Mouse (Mus musculus) embryonic facial prominence, embryonic 13.5 days (tissue): Measurements from ENCODE around the gene Tatdn2. TPM values are rescaled to one million over a fixed set of nuclear protein-coding genes. Genes with fewer than 3 reads are reported as not detected.

Experiments used
- ATAC-seq: fragments of 200-750 bp; cut with Nextera tagmentation; 2 replicates; pipeline ENCODE4 v1.8.0; 2017; ENCODE audit warnings: low read depth; ENCODE audit not compliant: insufficient number of reproducible peaks, insufficient read depth, low FRiP score, low TSS enrichment
- H3K27ac ChIP-seq: fragments of 300-500 bp; sonication (generic); 2 replicates; pipeline ENCODE4 v1.5.1; 2015; ENCODE audit warnings: moderate library complexity, mild to moderate bottlenecking, inconsistent platforms
- H3K27me3 ChIP-seq: fragments of 300-500 bp; sonication (generic); 2 replicates; pipeline ENCODE4 v1.6.1; 2015; ENCODE audit warnings: mild to moderate bottlenecking, inconsistent platforms
- H3K36me3 ChIP-seq: fragments of 300-500 bp; sonication (generic); 2 replicates; pipeline ENCODE4 v1.6.1; 2015; ENCODE audit warnings: mild to moderate bottlenecking, inconsistent platforms
- H3K4me1 ChIP-seq: fragments of 300-500 bp; sonication (generic); 2 replicates; pipeline ENCODE4 v1.6.1; 2015; ENCODE audit warnings: inconsistent platforms
- H3K4me2 ChIP-seq: fragments of 300-500 bp; sonication (generic); 2 replicates; pipeline ENCODE4 v1.6.1; 2015; ENCODE audit warnings: moderate library complexity, mild to moderate bottlenecking, inconsistent platforms
- H3K4me3 ChIP-seq: fragments of 300-500 bp; sonication (generic); 2 replicates; pipeline ENCODE4 v1.5.1; 2015; ENCODE audit warnings: mild to moderate bottlenecking, inconsistent platforms
- H3K9ac ChIP-seq: fragments of 300-500 bp; sonication (generic); 2 replicates; pipeline ENCODE4 v1.6.1; 2015; ENCODE audit warnings: mild to moderate bottlenecking, inconsistent platforms
- H3K9me3 ChIP-seq: fragments of 300-500 bp; sonication (generic); 2 replicates; pipeline ENCODE4 v1.6.1; 2016; ENCODE audit warnings: inconsistent platforms
- WGBS: fragments of 180-500 bp; shearing (Covaris S2); methylation state at CpG from one replicate; pipeline ENCODE4 v1.1.7; 2015; ENCODE audit warnings: mixed read lengths; 5-methylcytosine and 5-hydroxymethylcytosine counted together
- polyA plus RNA-seq: library from polyadenylated mRNA; unstranded; fragments of >200 nt; fragmentation: Nextera tagmentation; extraction: Ambion mirVana; gene quantifications from 2 replicates; pipeline ENCODE4 v1.2.1, GENCODE M21; 2015

Gene Tatdn2
- polyA plus RNA-seq, 1 experiment from 2014 or later = 0.70 TPM

- no peaks in the 10 kb centered on the region for H3K36me3 ChIP-seq
- no peaks in the 10 kb centered on the region for H3K9me3 ChIP-seq
- H3K4me2 ChIP-seq = no peak overlapping the region
- H3K27me3 ChIP-seq = no peaks in the 10 kb centered on the region
- no peak overlapping the region for H3K9ac ChIP-seq
- H3K4me1 ChIP-seq = no peaks in the 10 kb centered on the region
- ATAC-seq = no peak
- WGBS = 95% methylated on average over 9 of the region's 9 CpGs
- H3K4me3 ChIP-seq = no peak overlapping the region
- no peak overlapping the region for H3K27ac ChIP-seq
Observed at GRCm38 (mm10) chr6:113675991-113676390, 20.9 kb upstream of the Tatdn2 start.

GRCm38 (mm10) chr6:113677070-113677734, 19.6 kb upstream of the Tatdn2 start:
- H3K4me1 ChIP-seq = no peaks in the 10 kb centered on the region
- no peak overlapping the region for H3K9ac ChIP-seq
- H3K4me3 ChIP-seq = no peak overlapping the region
- H3K9me3 ChIP-seq = no peaks in the 10 kb centered on the region
- no peak for ATAC-seq
- no peaks in the 10 kb centered on the region for H3K36me3 ChIP-seq
- no peaks in the 10 kb centered on the region for H3K27me3 ChIP-seq
- 60% methylated on average over 14 of the region's 14 CpGs for WGBS
- no peak overlapping the region for H3K4me2 ChIP-seq
- H3K27ac ChIP-seq = no peak overlapping the region

- H3K27me3 ChIP-seq = no peaks in the 10 kb centered on the region
- 79% methylated on average over 14 of the region's 14 CpGs for WGBS
- H3K9me3 ChIP-seq = no peaks in the 10 kb centered on the region
- no peak overlapping the region for H3K4me2 ChIP-seq
- H3K4me3 ChIP-seq = no peak overlapping the region
- no peak for ATAC-seq
- no peak overlapping the region for H3K27ac ChIP-seq
- no peaks in the 10 kb centered on the region for H3K36me3 ChIP-seq
- H3K9ac ChIP-seq = no peak overlapping the region
- no peaks in the 10 kb centered on the region for H3K4me1 ChIP-seq
Observed at GRCm38 (mm10) chr6:113678246-113679012, 18.4 kb upstream of the Tatdn2 start.

GRCm38 (mm10) chr6:113679993-113680566, 16.8 kb upstream of the Tatdn2 start:
- H3K4me3 ChIP-seq = no peak overlapping the region
- WGBS = 70% methylated on average over 9 of the region's 9 CpGs
- H3K27ac ChIP-seq = no peak overlapping the region
- no peak for ATAC-seq
- H3K27me3 ChIP-seq = no peaks in the 10 kb centered on the region
- no peaks in the 10 kb centered on the region for H3K36me3 ChIP-seq
- H3K4me1 ChIP-seq = no peaks in the 10 kb centered on the region
- no peak overlapping the region for H3K9ac ChIP-seq
- H3K9me3 ChIP-seq = no peaks in the 10 kb centered on the region
- H3K4me2 ChIP-seq = no peak overlapping the region

GRCm38 (mm10) chr6:113681271-113681670, 15.6 kb upstream of the Tatdn2 start:
- H3K27me3 ChIP-seq = no peaks in the 10 kb centered on the region
- 18% methylated on average over 4 of the region's 4 CpGs for WGBS
- H3K9me3 ChIP-seq = no peaks in the 10 kb centered on the region
- no peaks in the 10 kb centered on the region for H3K36me3 ChIP-seq
- H3K9ac ChIP-seq = no peak overlapping the region
- ATAC-seq = no peak
- no peaks in the 10 kb centered on the region for H3K4me1 ChIP-seq
- H3K27ac ChIP-seq = no peak overlapping the region
- H3K4me3 ChIP-seq = no peak overlapping the region
- H3K4me2 ChIP-seq = no peak overlapping the region

- Histone ChIP-seq H3K36me3 (no peaks in the 10 kb centered on the region), H3K9me3 (no peaks in the 10 kb centered on the region), H3K4me2 (no peak overlapping the region), H3K27ac (no peak overlapping the region), H3K9ac (no peak overlapping the region), H3K4me1 (0 out of 2 replicates have a peak, but pooled peaks cover 4% of the 10 kb centered on the region), H3K4me3 (no peak overlapping the region), H3K27me3 (no peaks in the 10 kb centered on the region)
- no peak for ATAC-seq
- 83% methylated on average over 10 of the region's 10 CpGs for WGBS
Observed at GRCm38 (mm10) chr6:113683081-113683825, 13.6 kb upstream of the Tatdn2 start.

GRCm38 (mm10) chr6:113686551-113687125, 10.2 kb upstream of the Tatdn2 start:
- Histone ChIP-seq H3K4me3 (no peak overlapping the region), H3K9me3 (no peaks in the 10 kb centered on the region), H3K9ac (no peak overlapping the region), H3K4me2 (no peak overlapping the region), H3K27ac (no peak overlapping the region), H3K27me3 (no peaks in the 10 kb centered on the region), H3K4me1 (peaks cover 19% of the 10 kb centered on the region), H3K36me3 (no peaks in the 10 kb centered on the region)
- no peak for ATAC-seq
- 34% methylated on average over 8 of the region's 8 CpGs for WGBS

GRCm38 (mm10) chr6:113690008-113690399, 6.8 kb upstream of the Tatdn2 start:
- H3K9me3 ChIP-seq = no peaks in the 10 kb centered on the region
- H3K9ac ChIP-seq = peak overlapping the region; percentile 55
- H3K4me2 ChIP-seq = 0 out of 2 replicates have a peak overlapping the region, but pooled peaks have one; percentile 47
- H3K36me3 ChIP-seq = no peaks in the 10 kb centered on the region
- H3K27me3 ChIP-seq = no peaks in the 10 kb centered on the region
- no peak overlapping the region for H3K4me3 ChIP-seq
- WGBS = 11% methylated on average over 7 of the region's 7 CpGs
- peaks cover 19% of the 10 kb centered on the region for H3K4me1 ChIP-seq
- peak; percentile 18; the same call in 1 of the 2 replicates for ATAC-seq
- peak overlapping the region; percentile 64 for H3K27ac ChIP-seq

GRCm38 (mm10) chr6:113690400-113691083, 6.3 kb upstream of the Tatdn2 start:
- H3K4me1 ChIP-seq = peaks cover 19% of the 10 kb centered on the region
- no peak for ATAC-seq
- peak overlapping the region; percentile 47 for H3K4me2 ChIP-seq
- 3% methylated on average over 14 of the region's 14 CpGs for WGBS
- peak overlapping the region; percentile 13; the same call in 1 of the 2 replicates for H3K4me3 ChIP-seq
- peak overlapping the region; percentile 57 for H3K9ac ChIP-seq
- H3K9me3 ChIP-seq = no peaks in the 10 kb centered on the region
- H3K27ac ChIP-seq = peak overlapping the region; percentile 64
- H3K27me3 ChIP-seq = no peaks in the 10 kb centered on the region
- no peaks in the 10 kb centered on the region for H3K36me3 ChIP-seq

GRCm38 (mm10) chr6:113691084-113691462, 5.8 kb upstream of the Tatdn2 start:
- H3K4me2 ChIP-seq = peak overlapping the region; percentile 47; the same call in 1 of the 2 replicates
- peak overlapping the region; percentile 64; the same call in 1 of the 2 replicates for H3K27ac ChIP-seq
- 70% methylated on average over 4 of the region's 4 CpGs for WGBS
- H3K4me1 ChIP-seq = peaks cover 21% of the 10 kb centered on the region
- H3K9me3 ChIP-seq = no peaks in the 10 kb centered on the region
- no peak overlapping the region for H3K4me3 ChIP-seq
- H3K36me3 ChIP-seq = no peaks in the 10 kb centered on the region
- no peak for ATAC-seq
- no peaks in the 10 kb centered on the region for H3K27me3 ChIP-seq
- peak overlapping the region; percentile 57 for H3K9ac ChIP-seq
